8 mouse cellular contexts compared by ENCODE assay signal in genomic region chr15:12825408-12825807, GRCm38 (mm10). TPM values are rescaled to one million over a fixed set of nuclear protein-coding genes. Genes with fewer than 3 reads are reported as not detected.
DNase-seq lines count a peak whose midpoint lies in the region; ATAC-seq and TF ChIP-seq lines count a peak whose summit lies in the region.

No protein-coding gene starts in this region.

- no peak for ATAC-seq in hindbrain, embryonic 11.5 days (ENCODE audit: low FRiP score)
- no peak for ATAC-seq in midbrain, embryonic 12.5 days (ENCODE audit: low FRiP score, low read depth)
- no peak for ATAC-seq in monocyte, adult 5-6 weeks (replicated peaks; ENCODE audit: insufficient number of reproducible peaks, low FRiP score, low TSS enrichment, poor library complexity, severe bottlenecking)

- H3K4me1 ChIP-seq in kidney, adult 2 months (ENCODE audit: control insufficient read depth, insufficient read depth, low read length), result peaks cover 4% of the 10 kb centered on the region; the same call in 1 of the 2 replicates
- peaks cover 5% of the 10 kb centered on the region for H3K4me1 ChIP-seq in brown adipose tissue, adult 24 weeks (ENCODE audit: control insufficient read depth, insufficient read depth, insufficient read length, low read length)
- no peaks in the 10 kb centered on the region for H3K4me1 ChIP-seq in hindbrain, embryonic 11.5 days (replicated peaks; ENCODE audit: control insufficient read depth, insufficient read depth, low read length)
- H3K4me1 ChIP-seq in midbrain, embryonic 12.5 days, result peaks cover 22% of the 10 kb centered on the region

- no peaks in the 10 kb centered on the region for H3K36me3 ChIP-seq in kidney, adult 2 months (ENCODE audit: control insufficient read depth, insufficient read depth, low read length)
- H3K36me3 ChIP-seq in hindbrain, embryonic 11.5 days (ENCODE audit: control insufficient read depth, insufficient read depth, low read length), result peaks cover 6% of the 10 kb centered on the region
- H3K36me3 ChIP-seq in midbrain, embryonic 12.5 days, result peaks cover 50% of the 10 kb centered on the region

- H3K9me3 ChIP-seq in hindbrain, embryonic 11.5 days (ENCODE audit: control insufficient read depth, low read length), result no peaks in the 10 kb centered on the region
- H3K9me3 ChIP-seq in midbrain, embryonic 12.5 days, result no peaks in the 10 kb centered on the region

- peak overlapping the region; percentile 91 for H3K9ac ChIP-seq in hindbrain, embryonic 11.5 days (ENCODE audit: low read depth, low read length)
- H3K9ac ChIP-seq in midbrain, embryonic 12.5 days (replicated peaks), result peak overlapping the region; percentile 88

- TF ChIP-seq POLR2A in kidney, adult 2 months (IDR thresholded peaks at IDR 0.05; ENCODE audit: low read depth, low read length), result no peak

- H3K4me3 ChIP-seq in kidney, adult 2 months (ENCODE audit: insufficient read depth, low read depth, low read length), result peak overlapping the region; percentile 77; the same call in 1 of the 2 replicates
- peak overlapping the region; percentile 78 for H3K4me3 ChIP-seq in brown adipose tissue, adult 24 weeks (ENCODE audit: insufficient read depth, low read depth, low read length)
- H3K4me3 ChIP-seq in hindbrain, embryonic 11.5 days (ENCODE audit: low read depth, low read length), result peak overlapping the region; percentile 87
- peak overlapping the region; percentile 92 for H3K4me3 ChIP-seq in midbrain, embryonic 12.5 days

- no peak for DNase-seq in kidney, adult 2 months
- DNase-seq in kidney, adult 11 months, result no peak
- no peak for DNase-seq in hindbrain, embryonic 11.5 days (ENCODE audit: low spot score)
- DNase-seq in gastrocnemius, postnatal 25 days, result no peak
- no peak for DNase-seq in right cerebral cortex, postnatal 14 days

- H3K4me2 ChIP-seq in hindbrain, embryonic 11.5 days (replicated peaks; ENCODE audit: low read depth, low read length), result peak overlapping the region; percentile 70
- H3K4me2 ChIP-seq in midbrain, embryonic 12.5 days (replicated peaks), result peak overlapping the region; percentile 77

- 58% methylated on average over 12 of the region's 12 CpGs for WGBS in kidney, adult 2 months
- 58% methylated on average over 12 of the region's 12 CpGs for WGBS in hindbrain, embryonic 11.5 days
- WGBS in midbrain, embryonic 12.5 days, result 56% methylated on average over 12 of the region's 12 CpGs

- no peak overlapping the region for H3K27ac ChIP-seq in kidney, adult 2 months (ENCODE audit: insufficient read depth, low read depth, low read length)
- H3K27ac ChIP-seq in brown adipose tissue, adult 24 weeks (replicated peaks; ENCODE audit: low read depth, low read length), result no peak overlapping the region
- no peak overlapping the region for H3K27ac ChIP-seq in hindbrain, embryonic 11.5 days (ENCODE audit: low read depth, low read length)
- H3K27ac ChIP-seq in midbrain, embryonic 12.5 days (replicated peaks), result peak overlapping the region; percentile 78; the same call in 1 of the 2 replicates

- no peak for TF ChIP-seq CTCF in kidney, adult 2 months (conservative IDR thresholded peaks at IDR 0.05; ENCODE audit: insufficient read depth, insufficient read length, low read depth, low read length)

- no peaks in the 10 kb centered on the region for H3K27me3 ChIP-seq in kidney, adult 2 months (replicated peaks; ENCODE audit: control insufficient read depth, insufficient read depth, low read length)
- H3K27me3 ChIP-seq in hindbrain, embryonic 11.5 days (ENCODE audit: control insufficient read depth, insufficient read depth, low read length), result no peaks in the 10 kb centered on the region
- no peaks in the 10 kb centered on the region for H3K27me3 ChIP-seq in midbrain, embryonic 12.5 days

RNA-seq across cellular contexts. Expression of gene Drosha, which starts 0.8 kb away (rescaled TPM):
- 15.5 and 20.3 TPM in 2 replicates for polyA plus RNA-seq in kidney, adult 2 months (2012; rRNA removed)
- polyA plus RNA-seq in brown adipose tissue, adult 24 weeks (2012; ENCODE audit: insufficient read depth, insufficient read length, missing spikeins), result 12.8 and 15.7 TPM in 2 replicates
- 68.4 and 76.2 TPM in 2 replicates for polyA plus RNA-seq in hindbrain, embryonic 11.5 days (2014; fragmentation: Nextera tagmentation; extraction: Ambion mirVana)
- polyA plus RNA-seq in midbrain, embryonic 12.5 days (2016; fragmentation: Nextera tagmentation; extraction: Ambion mirVana), result 71.3 and 73.2 TPM in 2 replicates
- total RNA-seq in monocyte, adult 5-6 weeks (2017), result 5.7 to 15.3 TPM (median 9.9 TPM) in 3 replicates
- total RNA-seq in gastrocnemius, postnatal 25 days (2021), result 10 to 100 TPM; 25.7 to 29.4 TPM

RNA-seq across cellular contexts. Expression of gene 6030458C11Rik, which starts 1.0 kb away (rescaled TPM):
- 6.9 and 7.8 TPM in 2 replicates for polyA plus RNA-seq in kidney, adult 2 months (2012; rRNA removed)
- 7.1 and 7.6 TPM in 2 replicates for polyA plus RNA-seq in brown adipose tissue, adult 24 weeks (2012; ENCODE audit: insufficient read depth, insufficient read length, missing spikeins)
- 27.7 and 38.6 TPM in 2 replicates for polyA plus RNA-seq in hindbrain, embryonic 11.5 days (2014; fragmentation: Nextera tagmentation; extraction: Ambion mirVana)
- polyA plus RNA-seq in midbrain, embryonic 12.5 days (2016; fragmentation: Nextera tagmentation; extraction: Ambion mirVana), result 41.1 and 42.2 TPM in 2 replicates
- 9.5 to 24.1 TPM (median 11.3 TPM) in 3 replicates for total RNA-seq in monocyte, adult 5-6 weeks (2017)
- 10 to 100 TPM; 18.3 to 20.0 TPM for total RNA-seq in gastrocnemius, postnatal 25 days (2021)
